Mouse (Mus musculus) liver, adult (tissue): Measurements from ENCODE around the gene Tm7sf2.

ENCODE experiments used
- GATA4 ChIP-seq: IDR thresholded peaks from 2 replicates; pipeline ENCODE4 v1.6.1; 2014; ENCODE audit warnings: mild to moderate bottlenecking, low read length; ENCODE audit not compliant: insufficient replicate concordance

Tm7sf2 gene

GRCm38 (mm10) chr19:6035966-6036585 lies 32.1 kb downstream of the Tm7sf2 start:
- TF ChIP-seq GATA4, result peak; percentile 25; the same call in 1 of the 2 replicates

GRCm38 (mm10) chr19:6030520-6031280 lies 37.5 kb downstream of the Tm7sf2 start:
- TF ChIP-seq GATA4, result no peak

- no peak for TF ChIP-seq GATA4
Observed at GRCm38 (mm10) chr19:6029426-6029825, 38.7 kb downstream of the Tm7sf2 start.

GRCm38 (mm10) chr19:6028991-6029390 lies 39.2 kb downstream of the Tm7sf2 start:
- TF ChIP-seq GATA4, result no peak

GRCm38 (mm10) chr19:6023930-6024329 lies 44.2 kb downstream of the Tm7sf2 start:
- TF ChIP-seq GATA4, result no peak

- no peak for TF ChIP-seq GATA4
Observed at GRCm38 (mm10) chr19:6023059-6023458, 45.1 kb downstream of the Tm7sf2 start.

- no peak for TF ChIP-seq GATA4
Observed at GRCm38 (mm10) chr19:6020276-6020675, 47.9 kb downstream of the Tm7sf2 start.

- TF ChIP-seq GATA4, result no peak
Observed at GRCm38 (mm10) chr19:6018142-6019089, 49.8 kb downstream of the Tm7sf2 start.

GRCm38 (mm10) chr19:6016532-6016931 lies 51.6 kb downstream of the Tm7sf2 start:
- no peak for TF ChIP-seq GATA4

- TF ChIP-seq GATA4, result no peak
Observed at GRCm38 (mm10) chr19:6015511-6016315, 52.5 kb downstream of the Tm7sf2 start, which contains the start of gene Capn1. Gene Capn1 (minus strand): TSS chr19:6015897.

- TF ChIP-seq GATA4, result peak; percentile 18; the same call in 1 of the 2 replicates
Observed at GRCm38 (mm10) chr19:6014991-6015510, 53.1 kb downstream of the Tm7sf2 start.

- TF ChIP-seq GATA4, result no peak
Observed at GRCm38 (mm10) chr19:6013691-6014090, 54.5 kb downstream of the Tm7sf2 start.
